Mouse (Mus musculus) adrenal gland, postnatal 36 days (tissue): ENCODE measurements around the gene Zkscan16. TPM values are rescaled to one million over a fixed set of nuclear protein-coding genes. Genes with fewer than 3 reads are reported as not detected.

ENCODE experiments used
- DNase-seq, 2 experiments: peaks; one replicate each; pipeline ENCODE4 v3.0.0; 2021; ENCODE audit warnings: mixed read lengths in 1 of 2
- long read RNA-seq, 2 experiments: library from polyadenylated mRNA; stranded (forward); transcript quantifications; one replicate each; pipeline ENCODE4 v2.0.0; 2021; ENCODE audit warnings: borderline sequencing depth in 2 of 2
- total RNA-seq, 2 experiments: library from RNA; stranded (reverse); gene quantifications; 2 replicates each; pipeline ENCODE4 v1.2.3; 2021

Gene Zkscan16
- 1 to 10 TPM; 1.7 to 2.8 TPM for total RNA-seq
- long read RNA-seq, experiment 1, result 0 reads
- long read RNA-seq, experiment 2, result 0 reads

DNA sequence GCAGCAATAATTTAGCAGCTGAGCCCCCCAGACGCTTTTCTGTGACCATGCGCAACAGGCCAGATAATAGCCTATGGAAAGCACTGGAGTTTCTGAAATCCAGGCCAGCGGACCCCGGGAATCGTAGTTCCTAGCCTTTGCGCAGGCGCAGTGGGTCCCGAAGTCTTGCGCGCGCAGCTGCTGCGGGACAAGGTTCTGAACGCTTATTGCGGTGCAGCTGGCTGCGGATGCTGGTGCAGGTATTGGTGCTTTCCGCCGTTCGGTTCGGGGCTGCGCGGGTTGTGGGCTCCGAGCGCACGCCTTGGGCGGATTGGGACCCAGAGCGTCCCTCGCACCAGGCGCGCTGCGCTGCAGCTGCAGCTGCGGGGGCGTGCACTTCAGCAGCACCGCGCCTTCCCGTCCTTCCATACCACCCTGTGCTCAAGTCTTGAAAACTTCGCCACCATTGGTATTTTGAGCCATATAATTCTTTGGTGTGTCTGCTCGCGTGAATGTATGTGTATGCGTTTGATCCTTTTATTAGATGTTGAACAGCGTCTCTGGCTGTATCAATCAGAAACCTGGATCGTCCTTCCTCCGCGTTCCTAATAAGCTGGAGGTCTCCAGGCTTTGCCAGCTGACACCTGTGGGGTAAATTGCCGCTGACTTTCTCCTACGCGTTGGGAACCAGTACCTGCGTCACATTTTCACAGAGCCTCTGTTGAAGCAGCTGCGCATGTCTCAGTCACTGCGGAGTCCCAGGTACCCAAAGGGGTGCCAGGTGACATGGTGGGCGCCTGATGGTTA is at the start of gene Zkscan16:
Gene Zkscan16 (plus strand): TSS at position 209 of the 786 bp plus-strand sequence.
- DNase-seq, result peak; percentile 82 to 89

DNA sequence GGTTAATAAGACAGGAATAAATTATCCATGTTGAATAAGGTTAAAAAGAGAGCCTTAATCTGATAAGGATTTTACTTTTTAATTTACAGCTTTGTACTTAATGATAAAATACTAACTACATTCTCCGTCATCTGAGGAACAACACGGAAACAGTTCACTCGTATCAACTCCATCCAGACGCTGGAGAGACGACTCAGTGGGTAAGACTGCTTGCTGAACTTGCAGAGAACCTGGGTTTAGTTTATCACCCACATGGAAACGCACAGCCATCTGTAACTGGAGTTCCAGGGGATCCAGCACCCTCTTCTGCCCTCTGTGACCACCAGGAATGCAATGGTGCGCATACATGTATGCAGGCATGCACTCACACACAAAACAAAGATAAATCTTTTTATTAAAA is 49.0 kb upstream of the Zkscan16 start:
- DNase-seq, result no peak

DNA sequence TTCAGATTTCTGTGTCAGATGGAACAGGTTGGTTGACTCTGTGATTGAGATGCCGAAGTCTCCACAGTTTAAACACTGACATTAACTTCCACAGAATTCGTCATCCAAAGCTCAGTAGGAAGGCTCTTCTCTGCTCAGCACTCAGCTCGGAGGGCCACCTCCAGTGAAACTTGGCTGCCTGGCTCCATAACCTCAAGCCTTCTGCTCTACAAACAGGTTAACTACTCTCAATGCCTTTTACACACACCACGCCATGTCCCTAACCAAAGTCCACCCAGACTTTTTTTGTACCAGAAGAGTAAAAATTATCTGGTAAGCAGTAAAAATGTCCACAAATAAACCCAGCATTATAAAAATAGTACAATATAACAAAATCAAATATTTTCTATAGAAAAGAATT is 46.0 kb upstream of the Zkscan16 start:
- DNase-seq, result no peak

DNA sequence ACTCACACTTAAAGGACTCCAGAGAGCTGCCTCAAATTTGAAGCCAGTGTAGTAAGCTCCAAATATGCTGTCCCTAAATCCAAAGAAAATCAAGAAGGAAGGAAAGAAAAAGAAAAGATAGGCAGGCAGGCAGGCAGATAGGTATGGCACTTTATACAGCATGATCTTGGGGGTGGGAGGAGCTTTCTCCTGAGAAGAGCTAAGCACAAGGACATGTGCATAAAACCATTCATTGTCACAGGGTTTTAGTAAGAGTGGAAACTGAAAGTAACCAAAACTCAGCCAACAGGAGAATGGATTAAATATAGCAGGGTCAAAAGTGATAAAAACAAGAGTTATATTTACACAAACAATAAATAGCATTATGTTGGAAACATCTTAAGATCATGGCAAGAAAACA is 45.1 kb upstream of the Zkscan16 start:
- DNase-seq, result peak in 1 of 2 experiments; percentile 59

DNA sequence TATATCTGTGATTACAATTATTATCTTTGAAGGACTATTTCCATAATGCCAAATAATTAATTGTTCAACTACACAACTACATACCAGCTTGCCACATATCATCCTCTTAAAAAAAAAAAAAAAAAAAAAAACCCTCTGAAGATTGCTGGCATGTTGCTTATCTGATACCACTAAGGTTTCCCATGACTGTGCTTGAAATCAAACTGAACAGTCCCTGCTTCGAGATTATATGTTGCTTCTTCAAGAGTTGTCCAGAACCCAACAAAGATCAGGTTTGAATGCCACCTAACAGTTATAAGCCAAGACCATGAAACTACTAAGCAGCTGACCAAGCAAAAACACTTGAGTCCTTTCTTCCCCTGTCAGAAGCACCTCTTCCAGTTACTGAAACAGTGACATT is 36.0 kb upstream of the Zkscan16 start:
- DNase-seq, result no peak

DNA sequence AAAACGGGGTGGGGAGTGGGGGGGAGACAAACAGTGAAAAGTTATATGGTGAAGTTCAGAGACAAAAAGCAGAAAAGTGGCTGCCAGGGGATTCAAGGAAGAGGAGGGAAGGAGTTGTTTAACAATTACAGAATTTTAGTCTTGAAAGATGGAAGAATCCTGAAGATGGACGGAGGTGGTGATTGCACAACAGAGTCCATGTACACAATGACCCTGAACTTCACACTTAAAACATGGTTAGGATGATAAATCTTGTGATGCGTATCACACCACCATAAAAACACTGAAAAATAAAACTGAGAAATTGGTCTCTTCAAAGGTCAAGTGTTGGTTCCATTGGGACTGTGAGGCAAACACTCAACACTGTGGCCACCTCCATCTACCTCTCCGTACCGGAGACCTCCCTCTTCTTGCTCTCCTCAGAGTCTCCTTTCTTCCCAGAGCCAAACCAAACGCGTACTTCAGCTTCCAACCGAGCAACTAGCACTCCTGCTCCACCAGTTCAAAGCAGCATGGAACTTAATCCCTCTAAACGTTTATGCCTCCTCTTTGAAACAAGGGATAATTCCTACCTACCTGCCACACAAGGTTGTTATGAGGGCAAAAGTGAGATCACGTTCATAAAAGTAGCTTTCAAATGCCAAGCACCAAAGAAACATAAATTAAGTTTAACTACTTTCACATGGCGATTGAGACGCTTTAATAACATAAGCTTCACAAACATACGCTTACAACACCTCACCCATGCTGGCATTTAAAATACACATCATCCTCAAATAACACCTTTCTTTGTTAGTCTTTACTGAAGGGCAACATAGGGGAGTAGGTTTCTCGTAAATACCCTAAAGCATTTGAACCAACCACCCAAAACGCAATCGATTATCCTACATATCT is 33.0 kb upstream of the Zkscan16 start:
- peak in 1 of 2 experiments; percentile 7 for DNase-seq

DNA sequence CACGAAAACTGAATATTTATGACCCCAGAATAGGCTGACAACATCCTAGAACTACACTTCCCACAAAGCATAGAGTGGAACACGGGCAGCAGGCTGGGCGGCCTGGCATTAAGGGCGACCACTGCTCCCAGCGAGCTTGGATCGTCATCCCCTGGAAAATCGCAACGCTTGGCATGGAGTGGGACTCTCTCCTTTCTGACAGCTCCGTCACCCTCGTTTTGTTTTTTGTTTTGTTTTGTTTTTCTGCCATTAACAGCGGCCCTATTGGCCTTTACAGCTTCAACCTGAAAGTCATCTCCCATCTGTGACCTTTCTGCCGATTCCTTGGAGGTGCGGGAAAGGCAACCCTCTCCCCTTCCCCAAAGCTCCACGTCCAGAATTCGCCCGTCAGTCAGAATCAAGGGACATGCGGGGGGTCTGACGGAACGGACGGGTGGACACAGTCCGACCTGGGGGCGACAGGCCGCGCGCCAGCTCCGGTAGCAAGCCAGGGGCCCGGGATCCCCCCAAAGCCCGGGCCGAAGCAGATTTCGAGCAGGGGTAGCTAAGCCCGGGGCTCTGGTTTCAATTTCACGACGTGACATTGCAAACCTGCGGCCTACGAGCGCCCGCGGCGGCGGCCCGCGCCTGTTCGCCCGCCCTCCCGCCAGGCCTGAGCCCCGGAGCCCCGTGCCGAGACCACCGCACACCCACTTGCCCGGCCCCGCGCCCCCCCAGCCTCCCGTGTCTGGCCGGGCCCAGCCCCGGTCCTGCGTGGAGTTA is 32.2 kb upstream of the Zkscan16 start:
- DNase-seq, result peak; percentile 59 to 63

DNA sequence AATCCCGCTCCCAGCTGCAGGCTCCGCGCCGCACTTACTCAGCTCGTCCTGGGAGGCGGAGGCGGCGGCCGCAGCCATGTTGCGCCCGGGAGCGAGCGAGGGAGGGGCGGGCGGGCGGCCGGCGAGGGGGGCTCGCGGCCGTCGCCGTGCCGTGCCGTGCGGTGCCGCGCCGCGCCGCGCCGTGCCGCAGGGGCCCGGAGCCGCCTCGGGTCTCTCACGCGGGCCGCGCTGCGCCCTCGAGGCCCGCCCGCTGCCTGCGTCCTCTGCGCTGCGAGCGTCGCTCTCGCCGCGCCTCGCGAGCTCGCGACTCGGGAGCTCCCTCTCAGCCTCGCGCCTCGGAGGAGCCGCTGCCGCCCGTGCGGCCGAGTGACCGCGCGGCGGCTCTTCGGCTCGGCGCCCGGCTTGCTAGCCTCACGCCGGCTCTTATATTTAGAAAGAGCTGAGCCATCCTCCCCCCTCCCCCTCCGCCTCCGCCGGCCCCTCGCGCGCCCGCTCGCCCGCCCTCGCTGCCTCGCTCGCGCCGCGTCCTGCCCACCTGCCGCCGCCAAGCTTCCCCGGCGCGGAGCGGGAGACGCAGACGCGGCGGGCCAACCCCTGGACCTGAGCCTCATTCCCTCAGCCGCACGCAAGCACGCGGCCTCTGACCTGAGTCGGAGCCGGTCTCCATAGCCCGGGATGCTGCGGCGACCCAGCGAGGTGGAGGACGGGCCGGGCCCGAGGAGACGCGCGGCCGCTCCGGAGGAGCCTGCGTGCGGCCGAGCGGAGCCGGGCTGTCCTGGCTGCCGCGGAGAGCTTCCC is 31.4 kb upstream of the Zkscan16 start:
- peak; percentile 61 to 77 for DNase-seq

DNA sequence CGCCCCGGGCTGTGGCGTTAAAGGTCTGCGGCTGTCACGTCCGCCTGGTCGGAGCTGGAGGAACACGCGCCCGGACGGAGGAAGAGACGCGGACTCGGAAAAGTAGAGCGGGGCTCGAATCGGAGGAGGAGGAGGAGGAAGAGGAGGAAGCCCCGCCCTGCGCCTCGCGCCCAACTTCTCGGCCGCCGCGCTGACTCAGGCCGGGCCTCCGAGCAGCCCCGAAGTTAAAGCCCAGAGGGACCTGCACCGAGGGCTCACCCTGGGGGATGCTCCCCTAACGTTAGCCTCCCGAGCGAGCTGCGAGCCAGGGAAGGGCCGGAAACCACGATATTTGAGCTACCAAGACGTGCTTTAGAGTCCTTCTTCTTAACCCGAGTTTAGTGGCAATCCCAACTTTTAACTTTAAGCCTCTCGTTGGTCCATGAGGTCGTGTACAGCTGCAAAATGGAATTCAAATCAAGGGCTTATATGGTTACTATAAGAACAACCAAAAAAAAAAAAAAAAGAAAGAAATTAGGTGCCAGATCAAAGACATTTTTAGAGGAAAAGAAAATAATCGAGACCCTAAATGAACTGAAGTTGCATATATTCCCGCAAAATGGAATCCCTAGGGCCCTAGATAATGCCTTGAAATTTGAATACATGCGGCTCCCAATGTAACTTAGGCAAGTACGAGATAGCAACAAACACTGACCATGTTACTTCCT is 30.6 kb upstream of the Zkscan16 start, which contains the start of gene Ecpas:
Gene Ecpas (minus strand): TSS at position 121 of the 707 bp plus-strand sequence.
- DNase-seq, result peak; percentile 93 to 94

DNA sequence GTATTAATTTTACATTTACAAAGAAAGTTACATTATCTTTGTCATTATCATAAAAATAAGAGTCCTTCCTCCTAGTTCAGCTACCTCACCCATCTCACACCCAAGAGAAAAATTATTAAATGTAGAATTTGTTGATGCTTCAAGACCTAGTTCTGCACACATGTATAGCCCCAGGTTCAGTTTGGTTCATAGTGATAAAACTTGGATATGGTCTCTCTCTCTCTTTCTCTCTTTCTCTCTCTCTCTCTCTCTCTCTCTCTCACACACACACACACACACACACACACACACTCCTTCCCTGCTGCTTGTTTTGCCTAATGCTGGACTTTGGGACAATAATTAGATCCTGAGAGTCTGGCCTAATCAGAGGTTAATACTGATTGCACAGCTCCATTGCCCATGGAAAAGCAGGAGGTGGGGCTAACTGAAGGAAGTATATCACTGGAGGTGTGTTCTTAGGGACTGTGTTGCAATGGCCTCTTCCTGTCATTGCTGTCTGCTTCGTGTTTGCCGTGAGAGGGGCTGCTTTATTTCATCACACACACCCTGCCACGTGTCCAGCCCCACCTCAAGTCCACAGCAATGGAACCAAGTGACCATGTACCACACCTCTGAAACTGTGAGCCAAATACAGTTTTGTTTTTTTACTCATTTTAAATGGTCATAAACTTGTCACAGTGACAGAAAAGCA is 29.9 kb upstream of the Zkscan16 start:
- peak in 1 of 2 experiments; percentile 5 for DNase-seq

DNA sequence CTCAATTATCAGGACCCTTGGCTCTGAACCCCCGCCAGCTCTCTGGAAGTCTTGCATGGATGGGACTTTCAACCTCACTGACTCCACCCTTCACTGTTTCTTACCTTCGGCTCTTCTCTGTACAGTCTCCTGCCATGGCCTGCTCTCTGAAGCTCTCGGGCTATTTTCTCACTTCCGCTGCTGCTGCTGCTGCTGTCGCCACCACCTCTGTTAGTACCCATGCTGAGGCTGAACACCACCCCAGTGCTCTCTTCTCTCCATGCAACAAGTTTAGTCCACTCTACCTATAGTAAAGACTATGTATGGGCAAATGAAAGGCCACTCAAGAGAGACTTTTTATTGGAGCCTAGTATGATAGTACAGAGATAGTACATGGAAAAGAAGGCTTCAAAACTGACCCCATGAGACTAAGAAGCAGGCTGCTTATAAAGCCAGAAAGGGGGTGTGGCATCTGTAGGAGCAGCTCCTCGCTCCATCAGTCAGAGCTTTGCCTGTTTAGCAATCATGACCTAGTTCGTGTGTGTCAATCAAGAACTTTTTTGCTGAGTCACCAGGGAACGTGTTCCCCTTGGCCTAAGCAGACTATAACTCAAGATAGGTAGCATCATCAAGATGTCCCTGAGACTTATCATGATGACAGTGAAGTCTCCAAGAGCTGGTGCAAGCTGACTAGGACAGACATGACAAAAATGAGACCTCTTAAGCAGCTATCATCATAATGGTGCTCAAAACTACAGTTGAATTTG is 28.2 kb upstream of the Zkscan16 start:
- peak; percentile 46 to 51 for DNase-seq

DNA sequence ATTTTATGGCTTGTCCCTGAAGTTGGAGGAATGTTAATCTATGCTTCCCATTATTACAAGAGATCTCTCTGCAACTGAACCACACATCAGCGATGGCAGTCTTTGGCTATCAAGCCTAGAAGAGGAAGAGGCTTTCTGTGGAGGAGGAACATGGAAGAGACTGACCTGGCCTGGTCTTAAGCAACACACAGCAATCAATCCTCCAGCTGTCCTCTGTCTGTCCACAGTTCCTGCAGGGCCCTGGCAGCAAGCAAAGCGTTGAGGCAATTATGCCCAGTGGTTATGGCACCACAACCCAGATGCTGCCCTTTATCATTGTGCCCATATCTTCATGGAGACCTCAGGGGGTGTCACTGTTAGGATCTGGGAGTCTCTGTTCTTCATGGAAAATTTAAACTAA is 19.5 kb upstream of the Zkscan16 start:
- no peak for DNase-seq

DNA sequence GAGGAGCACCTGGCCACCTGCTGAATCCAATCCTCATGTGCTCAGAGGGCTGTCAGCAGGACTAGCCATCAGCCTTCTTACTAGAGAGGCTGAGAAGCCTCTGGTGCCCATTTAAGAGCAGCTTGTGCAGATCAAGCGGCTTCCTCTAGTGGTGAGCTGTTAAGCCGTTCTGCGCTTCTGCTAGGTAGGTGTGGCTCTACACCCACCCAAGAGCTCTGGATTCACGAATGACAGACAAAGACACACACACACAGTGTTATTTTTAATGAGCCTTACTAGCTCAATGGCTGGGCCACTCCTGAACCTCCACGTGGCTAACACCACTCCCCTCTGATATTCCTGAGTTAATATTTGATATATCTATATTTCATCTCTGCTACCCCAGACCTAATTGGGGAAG is 17.8 kb upstream of the Zkscan16 start:
- DNase-seq, result no peak

DNA sequence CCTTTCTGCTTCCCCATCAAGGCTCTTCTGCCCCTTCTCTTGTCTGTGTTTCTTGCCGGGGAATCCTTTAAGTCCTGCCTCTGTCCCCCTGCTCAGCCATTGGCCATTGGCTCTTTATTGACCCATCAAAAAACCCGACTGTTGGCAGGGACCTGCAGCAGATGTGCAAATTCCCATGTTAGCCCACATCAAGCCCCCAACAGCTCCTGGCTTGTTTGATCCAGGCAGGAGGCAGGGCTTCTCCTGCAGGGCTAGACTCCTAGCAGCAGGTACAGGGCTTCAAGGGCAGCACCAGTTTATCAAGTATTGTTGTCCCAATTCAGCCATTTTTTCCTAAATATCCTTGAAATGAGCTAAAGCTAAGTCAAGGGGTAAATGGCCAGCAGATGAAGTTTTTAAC is 17.3 kb upstream of the Zkscan16 start:
- no peak for DNase-seq

DNA sequence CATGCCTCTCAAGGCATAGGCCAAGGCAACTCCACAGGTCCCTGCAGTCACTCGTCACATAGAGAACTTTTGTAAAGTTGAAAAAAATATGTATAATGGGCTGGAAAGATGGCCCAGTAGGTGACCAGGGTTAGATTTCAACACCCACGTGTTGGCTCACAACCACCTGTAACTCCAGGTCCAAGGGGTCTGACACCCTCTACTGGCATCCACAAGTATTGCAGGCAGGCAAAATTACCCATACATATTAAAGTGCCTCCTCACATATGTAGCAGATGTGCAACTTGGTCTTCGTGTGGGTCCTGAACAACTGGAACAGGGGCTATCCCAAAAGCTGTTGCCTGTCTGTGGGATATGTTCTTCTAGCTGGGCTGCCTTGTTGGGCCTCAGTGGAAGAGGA is 15.8 kb upstream of the Zkscan16 start:
- no peak for DNase-seq

DNA sequence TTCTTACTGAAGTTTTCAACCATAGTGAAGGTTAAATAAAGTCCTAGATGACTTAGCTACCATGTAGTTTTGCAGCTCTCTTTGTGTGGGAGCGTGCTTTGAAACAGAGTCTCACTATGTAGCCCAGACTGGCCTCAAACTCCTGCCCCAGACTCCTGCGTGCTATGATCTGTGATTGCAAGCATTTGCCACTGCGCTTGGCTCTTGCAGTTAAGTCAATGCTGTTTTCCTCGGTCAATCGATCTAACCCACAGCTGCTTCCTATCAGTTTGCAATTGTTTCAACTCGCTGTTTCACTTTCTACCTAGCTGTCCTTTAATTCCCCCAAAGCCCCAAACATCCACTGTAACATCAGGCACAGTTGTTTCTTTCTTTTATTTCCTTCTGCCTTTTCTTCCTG is 10.9 kb upstream of the Zkscan16 start:
- DNase-seq, result no peak

DNA sequence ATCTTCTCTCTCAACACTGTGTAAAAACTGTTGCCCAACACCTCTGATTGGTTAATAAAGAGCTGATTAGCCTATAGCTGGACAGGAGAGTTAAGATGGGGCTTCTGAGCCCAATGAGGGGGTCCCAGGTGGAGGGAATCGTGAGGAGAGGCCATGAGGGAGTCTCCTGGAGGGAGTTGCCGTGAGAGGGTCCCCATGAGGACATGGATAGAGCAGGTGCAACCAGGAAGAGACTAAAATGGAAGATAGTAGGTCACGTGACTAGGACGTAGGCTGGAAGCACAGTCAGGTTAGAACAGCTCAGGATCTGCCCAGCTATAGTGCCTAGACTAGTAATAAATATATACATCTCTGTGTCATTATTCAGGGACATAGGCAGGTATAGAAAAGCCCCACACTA is 9.1 kb upstream of the Zkscan16 start:
- DNase-seq, result no peak

DNA sequence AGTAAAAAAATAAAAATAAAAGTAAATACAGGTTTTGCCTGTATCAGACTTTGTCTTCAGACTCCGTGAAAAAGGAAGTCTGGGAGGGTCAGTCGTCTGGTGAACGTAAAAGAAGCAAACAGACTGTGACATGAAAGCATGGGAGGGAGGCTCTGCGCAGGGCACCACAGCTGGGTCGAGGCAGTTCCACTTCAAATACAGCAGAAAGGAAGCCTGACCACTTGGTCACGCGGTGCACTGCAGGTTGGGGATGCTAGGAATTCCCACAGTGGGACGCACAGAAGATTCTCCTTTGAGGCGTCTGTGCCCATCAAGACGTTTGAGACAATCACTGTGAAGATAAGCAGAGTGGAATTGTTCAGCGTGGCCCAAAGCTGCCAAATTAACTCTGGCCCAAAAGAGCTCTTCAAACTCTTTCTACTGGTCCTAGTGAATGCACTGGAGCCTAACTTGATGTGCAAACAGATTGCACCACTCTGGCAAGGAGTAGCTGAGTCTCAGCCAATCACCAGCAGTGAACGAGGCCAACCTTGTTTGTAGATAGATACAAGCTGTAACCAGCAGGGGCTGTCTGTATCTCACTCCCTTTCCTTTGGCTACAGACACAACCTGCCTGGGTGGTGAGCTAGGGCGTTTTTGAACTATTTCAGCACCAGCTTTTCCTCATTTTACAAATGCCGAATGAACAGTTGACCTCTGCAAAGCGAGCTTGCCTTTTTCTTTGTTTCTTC is 8.5 kb upstream of the Zkscan16 start:
- peak; percentile 47 to 63 for DNase-seq

DNA sequence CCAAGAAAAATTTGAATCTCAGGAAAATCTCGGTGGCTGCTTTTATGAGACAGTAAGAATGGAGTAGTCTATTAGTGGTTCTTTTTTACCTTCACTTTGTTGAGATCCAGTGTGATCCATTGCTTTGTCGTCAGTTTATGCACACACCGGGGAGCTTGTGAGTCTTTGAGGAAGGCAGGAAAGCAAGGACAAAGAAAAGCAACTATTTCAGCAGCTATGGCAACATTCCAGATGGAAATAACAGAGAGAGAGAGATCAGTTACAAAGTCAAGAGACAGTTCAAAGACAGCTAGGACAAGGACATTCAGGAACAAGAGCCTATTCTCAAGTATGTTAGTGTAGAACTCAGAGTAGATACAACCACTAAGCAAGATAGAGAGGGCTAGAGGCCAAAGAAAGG is 7.6 kb upstream of the Zkscan16 start:
- peak; percentile 15 to 24 for DNase-seq
